Mouse (Mus musculus): ENCODE results near the gene Knl1.

GRCm38 (mm10) chr2:119108554-119108953 lies 61.6 kb downstream of the Knl1 start:
- TF ChIP-seq SMC3 (IDR thresholded peaks at IDR 0.05; ENCODE audit: low read depth, low read length) (no peak), CTCF (IDR thresholded peaks at IDR 0.05 in 2 of 3, conservative IDR thresholded peaks at IDR 0.05 in 1 of 3; ENCODE audit: control insufficient read depth in 1 of 3, insufficient read depth in 1 of 3, low read depth in 2 of 3, low read length in 3 of 3, poor library complexity in 1 of 3, severe bottlenecking in 1 of 3) (no peak), ZC3H11A (IDR thresholded peaks at IDR 0.05; ENCODE audit: low read depth, low read length) (no peak), MAZ (IDR thresholded peaks at IDR 0.05; ENCODE audit: low read depth, low read length) (no peak), ZMIZ1 (IDR thresholded peaks at IDR 0.05; ENCODE audit: low read depth, low read length) (no peak), RCOR1 (IDR thresholded peaks at IDR 0.05; ENCODE audit: low read depth, low read length) (no peak), TAL1 (IDR thresholded peaks at IDR 0.05; ENCODE audit: low read length) (no peak), MYB (IDR thresholded peaks at IDR 0.05; ENCODE audit: low read depth, low read length) (no peak), POLR2AphosphoS2 (IDR thresholded peaks at IDR 0.05; ENCODE audit: low read length) (no peak), MEF2A (IDR thresholded peaks at IDR 0.05; ENCODE audit: extremely low read depth, insufficient replicate concordance, low read depth, low read length, poor library complexity, severe bottlenecking) (no peak), POLR2AphosphoS5 (IDR thresholded peaks at IDR 0.05; ENCODE audit: borderline replicate concordance, low read depth, low read length) (no peak), MAFK (IDR thresholded peaks at IDR 0.05; ENCODE audit: borderline replicate concordance, low read depth, low read length) (no peak), EP300 (IDR thresholded peaks at IDR 0.05; ENCODE audit: low read depth in 1 of 2, low read length in 2 of 2) (no peak), NRF1 (IDR thresholded peaks at IDR 0.05; ENCODE audit: insufficient read depth, low read depth, low read length, poor library complexity, severe bottlenecking) (no peak)
